Mouse (Mus musculus) hindbrain, embryonic 16.5 days (tissue): ENCODE measurements around the gene Acly. TPM values are rescaled to one million over a fixed set of nuclear protein-coding genes. Genes with fewer than 3 reads are reported as not detected.

Experiments
- ATAC-seq: fragments of 200-750 bp; cut with Nextera tagmentation; 2 replicates; pipeline ENCODE4 v1.8.0; 2017; ENCODE audit warnings: moderate TSS enrichment, moderate library complexity
- H3K27ac ChIP-seq: fragments of 300-500 bp; sonication (generic); 2 replicates; pipeline ENCODE4 v1.5.1; 2014; ENCODE audit warnings: low read depth, mild to moderate bottlenecking, control low read depth, low read length, moderate library complexity
- H3K27me3 ChIP-seq: fragments of 300-500 bp; sonication (generic); replicated peaks from 2 replicates; pipeline ENCODE4 v1.6.1; 2014; ENCODE audit warnings: low read length; ENCODE audit not compliant: control insufficient read depth, insufficient read depth
- H3K36me3 ChIP-seq: fragments of 300-500 bp; sonication (generic); 2 replicates; pipeline ENCODE4 v1.6.1; 2014; ENCODE audit warnings: mild to moderate bottlenecking, low read length, moderate library complexity, mixed read lengths; ENCODE audit not compliant: control insufficient read depth, insufficient read depth
- H3K4me1 ChIP-seq: fragments of 300-500 bp; sonication (generic); 2 replicates; pipeline ENCODE4 v1.6.1; 2014; ENCODE audit warnings: low read depth, low read length; ENCODE audit not compliant: control insufficient read depth, insufficient read depth
- H3K4me2 ChIP-seq: fragments of 300-500 bp; sonication (generic); 2 replicates; pipeline ENCODE4 v1.6.1; 2014; ENCODE audit warnings: mild to moderate bottlenecking, low read length, control low read depth, moderate library complexity
- H3K4me3 ChIP-seq: fragments of 300-500 bp; sonication (generic); 2 replicates; pipeline ENCODE4 v1.5.1; 2014; ENCODE audit warnings: mild to moderate bottlenecking, low read length, control low read depth, moderate library complexity
- H3K9ac ChIP-seq: fragments of 300-500 bp; sonication (generic); 2 replicates; pipeline ENCODE4 v1.6.1; 2014; ENCODE audit warnings: low read depth, mild to moderate bottlenecking, control low read depth, low read length, moderate library complexity
- H3K9me3 ChIP-seq: fragments of 300-500 bp; sonication (generic); 2 replicates; pipeline ENCODE4 v1.6.1; 2014; ENCODE audit warnings: mild to moderate bottlenecking, low read length, moderate library complexity; ENCODE audit not compliant: control insufficient read depth
- WGBS: fragments of 180-500 bp; shearing (Covaris S2); extraction: QIAGEN DNeasy Blood & Tissue Kit; methylation state at CpG from one replicate; pipeline ENCODE4 v1.1.7; 2014; 5-methylcytosine and 5-hydroxymethylcytosine counted together
- polyA plus RNA-seq: library from polyadenylated mRNA; unstranded; fragments of >200 nt; fragmentation: Nextera tagmentation; extraction: Ambion mirVana; gene quantifications from 2 replicates; pipeline ENCODE4 v1.2.1, GENCODE M21; 2015

Acly gene
- polyA plus RNA-seq, 1 experiment from 2014 or later: 215 TPM

DNA sequence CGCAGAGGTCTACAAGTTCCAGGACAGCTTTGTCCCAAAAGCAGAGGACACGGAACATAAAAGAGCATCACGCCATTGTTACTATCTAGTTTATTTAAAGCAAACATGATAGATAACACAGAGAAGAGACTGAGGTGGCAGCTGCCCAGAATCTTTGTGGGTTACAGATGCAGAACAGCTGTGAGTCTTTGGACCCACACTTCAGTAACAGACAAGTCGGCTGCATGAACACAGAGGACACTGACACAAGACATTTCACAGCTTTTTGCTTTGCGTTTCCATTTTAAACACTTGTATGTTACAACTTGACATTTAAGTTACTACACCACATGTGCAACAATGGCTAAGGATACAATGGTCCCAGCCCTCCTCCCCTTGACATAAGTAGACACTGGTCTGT lies 51.5 kb downstream of the Acly start:
- Histone ChIP-seq H3K27me3 (no peaks in the 10 kb centered on the region), H3K36me3 (peaks cover 46% of the 10 kb centered on the region), H3K9me3 (no peaks in the 10 kb centered on the region), H3K4me2 (no peak overlapping the region), H3K4me1 (peaks cover under 1% of the 10 kb centered on the region), H3K4me3 (no peak overlapping the region), H3K9ac (no peak overlapping the region), H3K27ac (no peak overlapping the region)
- no peak for ATAC-seq
- WGBS: 96% methylated on average over 5 of the region's 5 CpGs

DNA sequence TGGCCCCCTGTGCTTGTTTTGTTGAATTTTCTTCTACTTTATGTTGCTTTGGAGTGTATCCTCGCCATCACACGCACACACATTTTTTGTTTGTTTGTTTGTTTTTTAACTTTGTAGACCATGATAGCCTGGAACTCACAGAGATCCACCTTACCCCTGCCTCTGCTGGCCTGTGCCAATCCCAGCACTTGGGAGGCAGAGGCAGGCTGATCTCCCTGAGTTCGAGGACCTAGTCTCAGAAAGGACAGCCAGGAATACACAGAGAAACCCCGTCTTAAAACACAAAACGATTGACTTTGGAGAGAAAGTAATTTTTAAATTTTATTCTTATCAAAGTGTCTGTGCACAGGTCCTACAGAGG lies 54.9 kb downstream of the Acly start:
- H3K9me3 ChIP-seq: no peaks in the 10 kb centered on the region
- ATAC-seq: peak; percentile 32
- no peaks in the 10 kb centered on the region for H3K27me3 ChIP-seq
- H3K27ac ChIP-seq: peak overlapping the region; percentile 64
- peak overlapping the region; percentile 76 for H3K4me2 ChIP-seq
- WGBS: 37% methylated on average over 5 of the region's 5 CpGs
- peaks cover 18% of the 10 kb centered on the region for H3K4me1 ChIP-seq
- peaks cover 15% of the 10 kb centered on the region for H3K36me3 ChIP-seq
- peak overlapping the region; percentile 94 for H3K4me3 ChIP-seq
- H3K9ac ChIP-seq: peak overlapping the region; percentile 35; the same call in 1 of the 2 replicates

DNA sequence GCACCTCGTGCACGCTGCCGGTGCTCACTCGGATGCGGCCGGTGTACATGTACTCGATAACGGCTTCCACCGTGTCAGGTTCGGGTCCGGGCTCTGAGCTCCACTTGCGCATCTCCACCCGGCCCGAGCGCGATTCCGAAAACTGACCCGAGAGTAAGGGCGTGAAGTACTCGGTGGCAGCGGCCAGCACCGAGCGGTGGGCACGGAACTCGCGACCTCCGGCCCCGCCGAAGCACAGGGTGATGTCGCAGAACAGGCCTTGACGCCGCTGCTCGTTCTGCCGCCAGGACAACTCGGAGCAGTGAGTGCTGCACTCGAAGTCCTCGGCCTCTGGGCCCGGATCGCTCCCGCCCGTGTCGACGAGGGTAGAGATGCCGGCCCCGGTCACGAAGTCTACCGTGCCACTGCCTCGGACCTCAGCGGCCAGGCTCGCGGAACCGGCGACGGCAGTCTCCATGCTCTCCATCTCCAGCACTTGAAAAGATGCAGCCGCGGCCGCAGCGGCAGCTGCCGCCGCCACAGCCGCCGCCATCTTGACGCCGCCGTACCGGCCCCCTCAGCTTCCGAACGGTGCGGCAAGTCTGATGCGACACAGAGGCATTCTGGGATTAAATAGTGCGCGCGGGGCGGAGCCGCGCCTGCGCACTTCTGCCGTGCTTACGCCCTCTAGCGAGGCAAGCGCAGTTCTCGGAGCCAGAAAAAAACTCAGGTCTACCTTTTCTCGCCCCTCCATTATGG lies 55.4 kb downstream of the Acly start, which contains the start of gene Klhl11:
Gene Klhl11, minus strand, starts transcription at position 545 of the 738 bp plus-strand sequence.
- Histone ChIP-seq H3K9me3 (no peaks in the 10 kb centered on the region), H3K27me3 (no peaks in the 10 kb centered on the region), H3K4me2 (peak within 1 kb of the TSS; percentile 76), H3K9ac (peak within 1 kb of the TSS; percentile 96), H3K36me3 (peaks cover 13% of the 10 kb centered on the region), H3K27ac (peak within 1 kb of the TSS; percentile 90), H3K4me3 (peak within 1 kb of the TSS; percentile 94), H3K4me1 (peaks cover 18% of the 10 kb centered on the region)
- ATAC-seq: peak; percentile 93
- under 1% methylated on average over 82 of the region's 83 CpGs for WGBS

DNA sequence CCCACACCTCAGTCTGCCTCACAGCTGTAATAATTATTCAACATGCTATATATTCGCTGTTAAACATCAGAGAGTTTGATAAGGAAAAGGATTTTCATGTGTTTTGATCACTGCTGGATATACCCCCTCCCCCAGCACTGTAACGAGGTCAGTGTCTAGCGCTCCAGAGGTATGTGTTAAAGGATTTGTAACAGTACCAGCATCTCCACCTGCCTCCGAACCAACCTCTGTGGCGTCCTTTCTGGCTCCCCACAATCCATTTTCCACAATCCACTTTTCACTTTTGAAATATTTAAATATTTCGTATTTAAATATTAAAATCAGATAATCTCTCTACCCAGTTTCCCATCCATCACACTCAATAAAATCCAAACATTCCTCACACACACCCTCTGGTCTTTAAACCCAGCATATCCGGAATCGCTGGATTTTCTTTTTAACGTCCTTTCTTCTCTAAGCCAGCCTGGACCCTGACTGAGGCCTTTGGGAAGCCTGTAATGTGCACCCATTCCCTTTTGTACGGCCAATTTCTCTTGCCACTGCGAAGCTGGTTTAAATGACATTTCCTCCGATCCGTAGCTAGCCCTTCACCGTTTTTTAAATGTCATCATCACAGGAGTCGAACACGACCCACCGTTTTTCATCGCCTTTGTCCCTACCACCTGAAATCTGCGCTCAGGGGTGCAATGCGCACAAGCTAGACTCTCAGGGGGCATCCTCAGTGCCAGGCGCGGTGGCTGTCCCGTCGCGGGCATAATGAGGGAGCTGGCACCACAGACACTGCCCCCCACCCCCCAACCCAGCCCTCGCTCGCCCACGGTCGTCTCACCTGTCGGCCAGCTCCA lies 56.2 kb downstream of the Acly start:
- Histone ChIP-seq H3K27me3 (no peaks in the 10 kb centered on the region), H3K36me3 (peaks cover 6% of the 10 kb centered on the region), H3K9me3 (no peaks in the 10 kb centered on the region), H3K4me3 (peak overlapping the region; percentile 94), H3K4me1 (peaks cover 18% of the 10 kb centered on the region), H3K9ac (peak overlapping the region; percentile 96), H3K27ac (peak overlapping the region; percentile 90), H3K4me2 (peak overlapping the region; percentile 76)
- 3% methylated on average over 30 of the region's 30 CpGs for WGBS
- ATAC-seq: 0 out of 2 replicates have a peak, but pooled peaks have one; percentile 6

DNA sequence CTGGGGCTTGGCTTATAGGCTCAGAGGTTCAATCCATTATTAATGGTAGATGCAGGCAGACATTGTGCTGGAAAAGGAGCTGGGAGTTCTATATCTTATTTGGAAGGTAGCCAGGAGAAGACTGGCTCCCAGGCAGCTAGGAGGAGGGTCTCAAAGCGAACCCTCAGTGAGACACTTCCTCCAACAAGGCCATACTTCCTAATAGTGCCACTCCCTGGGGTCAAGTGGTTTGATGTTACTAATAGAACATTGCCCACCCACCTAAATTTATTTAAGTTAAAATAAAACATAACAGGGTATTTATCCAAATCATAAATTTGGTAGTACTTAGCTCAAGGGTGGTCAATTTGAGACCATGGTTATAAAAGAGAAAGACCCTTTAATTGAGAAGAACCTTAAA lies 62.0 kb downstream of the Acly start:
- ATAC-seq: no peak
- 83% methylated on average over 1 of the region's 1 CpGs for WGBS
- no peaks in the 10 kb centered on the region for H3K27me3 ChIP-seq

DNA sequence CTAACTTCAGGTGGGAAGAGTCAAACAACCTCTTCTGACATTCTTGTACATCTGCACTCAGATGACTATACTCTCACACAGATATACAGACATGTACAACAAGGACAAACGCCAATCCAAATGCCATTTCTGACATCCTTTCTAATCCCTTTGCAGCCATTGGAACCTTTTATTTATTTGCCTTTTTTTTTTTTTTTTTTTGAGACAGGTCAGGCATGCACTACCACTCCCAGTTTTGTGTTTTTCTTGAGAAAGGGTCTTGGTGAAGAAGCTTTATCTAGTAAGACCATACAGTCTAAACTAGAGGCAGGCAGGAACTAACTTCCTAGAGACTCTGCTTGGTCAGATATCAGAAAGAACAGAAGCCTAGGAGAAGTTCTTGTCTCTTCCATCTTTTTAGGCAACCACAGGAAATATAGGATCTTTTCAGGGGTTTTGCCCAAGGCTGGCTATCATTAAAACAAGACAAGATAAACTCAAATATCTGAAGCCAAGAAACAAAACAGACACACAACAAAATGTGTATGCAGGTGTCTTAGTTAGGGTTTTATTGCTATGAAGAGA lies 62.5 kb downstream of the Acly start:
- Histone ChIP-seq H3K4me3 (no peak overlapping the region), H3K36me3 (peaks cover 10% of the 10 kb centered on the region; the same call in 1 of the 2 replicates), H3K27ac (no peak overlapping the region), H3K9me3 (no peaks in the 10 kb centered on the region), H3K9ac (no peak overlapping the region), H3K27me3 (no peaks in the 10 kb centered on the region), H3K4me2 (no peak overlapping the region), H3K4me1 (peaks cover 8% of the 10 kb centered on the region)
- no peak for ATAC-seq
- WGBS: 93% methylated on average over 1 of the region's 1 CpGs

More for the DNA sequence above, 62.0 kb downstream of the Acly start:
- Histone ChIP-seq H3K4me3 (no peak overlapping the region), H3K27ac (no peak overlapping the region), H3K4me1 (peaks cover 13% of the 10 kb centered on the region), H3K9me3 (no peaks in the 10 kb centered on the region), H3K4me2 (no peak overlapping the region), H3K36me3 (peaks cover 7% of the 10 kb centered on the region; the same call in 1 of the 2 replicates), H3K9ac (no peak overlapping the region)

DNA sequence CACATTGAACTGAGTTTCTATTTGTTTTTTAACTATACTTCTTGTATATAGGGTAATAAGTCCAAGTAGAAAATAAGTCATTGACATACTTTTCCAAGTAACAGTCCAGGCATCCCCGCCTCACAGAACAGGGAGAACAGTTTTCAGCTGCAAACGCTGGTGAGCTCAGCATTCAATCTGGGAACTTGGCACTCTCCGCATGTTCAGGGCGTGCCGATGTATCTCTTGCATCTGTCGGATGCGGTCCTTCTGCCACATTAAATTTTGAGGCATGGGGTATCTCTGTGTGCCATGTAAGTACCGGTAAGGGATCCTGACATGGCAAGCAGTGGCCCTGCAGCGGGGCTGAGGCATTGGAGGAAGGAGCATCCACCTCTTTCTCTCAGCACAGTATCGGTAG lies 65.1 kb downstream of the Acly start:
- H3K9ac ChIP-seq: no peak overlapping the region
- no peaks in the 10 kb centered on the region for H3K4me1 ChIP-seq
- H3K4me2 ChIP-seq: no peak overlapping the region
- ATAC-seq: no peak
- no peaks in the 10 kb centered on the region for H3K27me3 ChIP-seq
- 90% methylated on average over 10 of the region's 10 CpGs for WGBS
- no peak overlapping the region for H3K4me3 ChIP-seq
- peaks cover 10% of the 10 kb centered on the region; the same call in 1 of the 2 replicates for H3K36me3 ChIP-seq
- H3K27ac ChIP-seq: no peak overlapping the region
- no peaks in the 10 kb centered on the region for H3K9me3 ChIP-seq

DNA sequence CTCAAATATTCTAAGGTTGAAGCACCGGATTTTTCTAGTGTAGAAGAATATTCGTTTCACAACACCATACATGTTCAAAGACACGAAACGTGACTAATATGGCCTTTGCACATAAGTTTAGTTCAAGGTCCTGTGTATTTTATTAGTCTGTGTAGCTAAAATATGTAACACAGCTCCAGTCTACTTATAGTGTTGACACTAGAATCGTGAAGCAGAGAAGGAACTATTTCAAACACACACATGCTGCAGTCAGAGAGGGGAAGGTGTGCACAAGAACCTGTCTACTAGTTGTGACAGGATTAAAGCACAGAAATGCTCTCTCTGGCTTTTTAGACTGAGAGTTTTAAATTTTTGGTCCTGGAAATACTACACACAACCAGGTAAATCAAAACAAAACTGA lies 70.1 kb downstream of the Acly start:
- H3K27me3 ChIP-seq: no peaks in the 10 kb centered on the region
- H3K9me3 ChIP-seq: no peaks in the 10 kb centered on the region
- H3K4me1 ChIP-seq: no peaks in the 10 kb centered on the region
- no peak overlapping the region for H3K4me2 ChIP-seq
- no peak for ATAC-seq
- no peak overlapping the region for H3K9ac ChIP-seq
- H3K36me3 ChIP-seq: peaks cover 15% of the 10 kb centered on the region; the same call in 1 of the 2 replicates
- no peak overlapping the region for H3K27ac ChIP-seq
- 91% methylated on average over 5 of the region's 5 CpGs for WGBS
- H3K4me3 ChIP-seq: no peak overlapping the region

DNA sequence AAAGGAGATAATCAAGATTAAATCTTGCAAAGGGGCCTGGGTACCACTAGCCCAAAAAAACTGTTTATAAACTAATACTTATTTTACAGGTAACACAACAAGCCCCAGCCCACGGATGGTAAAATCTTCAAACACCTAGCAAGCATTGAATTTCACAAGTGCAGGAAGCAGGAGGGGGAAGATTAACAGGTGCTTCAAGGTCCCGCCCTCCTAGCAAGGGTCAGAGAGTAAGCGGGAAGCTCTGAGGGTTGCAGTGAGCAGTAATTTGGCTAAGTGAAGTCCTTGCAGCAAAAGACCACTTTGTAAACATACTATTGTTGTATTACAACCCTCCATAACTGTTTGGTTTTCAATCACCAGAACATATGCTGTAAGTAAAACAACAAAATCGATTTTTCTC lies 70.6 kb downstream of the Acly start:
- H3K27me3 ChIP-seq: no peaks in the 10 kb centered on the region
- 88% methylated on average over 4 of the region's 4 CpGs for WGBS
- no peak overlapping the region for H3K27ac ChIP-seq
- no peaks in the 10 kb centered on the region for H3K9me3 ChIP-seq
- H3K4me1 ChIP-seq: no peaks in the 10 kb centered on the region
- no peak overlapping the region for H3K9ac ChIP-seq
- H3K36me3 ChIP-seq: peaks cover 13% of the 10 kb centered on the region; the same call in 1 of the 2 replicates
- H3K4me2 ChIP-seq: no peak overlapping the region
- ATAC-seq: no peak
- H3K4me3 ChIP-seq: no peak overlapping the region
